Mouse (Mus musculus) testis, adult 2 months (tissue): Measurements from ENCODE around the gene Fam173b. TPM values are rescaled to one million over a fixed set of nuclear protein-coding genes. Genes with fewer than 3 reads are reported as not detected.

Source experiments
- H3K27ac ChIP-seq: fragments of 200-500 bp; 2 replicates; pipeline ENCODE4 v1.5.1; 2012; ENCODE audit warnings: low read depth, low read length; ENCODE audit not compliant: control insufficient read depth, insufficient read depth
- H3K27me3 ChIP-seq: fragments of 200-500 bp; 2 replicates; pipeline ENCODE4 v1.6.1; 2012; ENCODE audit warnings: mild to moderate bottlenecking, low read length, moderate library complexity; ENCODE audit not compliant: control insufficient read depth, insufficient read depth
- H3K36me3 ChIP-seq: fragments of 200-500 bp; 2 replicates; pipeline ENCODE4 v1.6.1; 2012; ENCODE audit warnings: mild to moderate bottlenecking, low read length; ENCODE audit not compliant: control insufficient read depth, insufficient read depth
- H3K4me1 ChIP-seq: fragments of 200-500 bp; 2 replicates; pipeline ENCODE4 v1.6.1; 2012; ENCODE audit warnings: low read length; ENCODE audit not compliant: control insufficient read depth, insufficient read depth
- H3K4me3 ChIP-seq: fragments of 200-500 bp; 2 replicates; pipeline ENCODE4 v1.5.1; 2012; ENCODE audit warnings: low read depth, mild to moderate bottlenecking, low read length, moderate library complexity, mixed read lengths; ENCODE audit not compliant: control insufficient read depth
- CTCF ChIP-seq: fragments of 200-500 bp; IDR thresholded peaks from 2 replicates; pipeline ENCODE4 v1.5.1; 2012; ENCODE audit warnings: low read depth, mild to moderate bottlenecking, inconsistent platforms, low read length, moderate library complexity; ENCODE audit not compliant: control insufficient read depth, insufficient read depth, insufficient replicate concordance
- POLR2A ChIP-seq: fragments of 200-500 bp; IDR thresholded peaks from 2 replicates; pipeline ENCODE4 v1.6.1; 2012; ENCODE audit warnings: low read depth, mild to moderate bottlenecking, inconsistent platforms, low read length, moderate library complexity; ENCODE audit not compliant: control insufficient read depth
- polyA plus RNA-seq: library from polyadenylated mRNA; depleted of rRNA; stranded (reverse); fragments of >200 nt; gene quantifications from 2 replicates; pipeline ENCODE4 v1.2.3, GENCODE M21; 2012

The Fam173b gene
- polyA plus RNA-seq, 1 experiment: 6.2 TPM

GRCm38 (mm10) chr15:31588989-31589640 lies 12.5 kb upstream of the Fam173b start:
- peaks cover 6% of the 10 kb centered on the region for H3K36me3 ChIP-seq
- no peaks in the 10 kb centered on the region for H3K27me3 ChIP-seq
- no peak overlapping the region for H3K27ac ChIP-seq
- no peaks in the 10 kb centered on the region for H3K4me1 ChIP-seq
- H3K4me3 ChIP-seq: no peak overlapping the region
- TF ChIP-seq CTCF (no peak), POLR2A (no peak)

GRCm38 (mm10) chr15:31590176-31590575 lies 11.5 kb upstream of the Fam173b start:
- H3K36me3 ChIP-seq: peaks cover 6% of the 10 kb centered on the region
- H3K27ac ChIP-seq: no peak overlapping the region
- TF ChIP-seq CTCF: no peak
- no peak for TF ChIP-seq POLR2A
- H3K27me3 ChIP-seq: no peaks in the 10 kb centered on the region
- no peak overlapping the region for H3K4me3 ChIP-seq
- no peaks in the 10 kb centered on the region for H3K4me1 ChIP-seq

GRCm38 (mm10) chr15:31592531-31592930 lies 9.1 kb upstream of the Fam173b start:
- Histone ChIP-seq H3K36me3 (peaks cover 7% of the 10 kb centered on the region), H3K27ac (no peak overlapping the region), H3K27me3 (no peaks in the 10 kb centered on the region), H3K4me3 (no peak overlapping the region), H3K4me1 (no peaks in the 10 kb centered on the region)
- no peak for TF ChIP-seq POLR2A
- TF ChIP-seq CTCF: no peak

- no peak overlapping the region for H3K27ac ChIP-seq
- H3K4me1 ChIP-seq: no peaks in the 10 kb centered on the region; the same call in 1 of the 2 replicates
- H3K36me3 ChIP-seq: peaks cover 7% of the 10 kb centered on the region
- no peaks in the 10 kb centered on the region for H3K27me3 ChIP-seq
- TF ChIP-seq POLR2A (no peak), CTCF (no peak)
- H3K4me3 ChIP-seq: no peak overlapping the region
Measured at GRCm38 (mm10) chr15:31594260-31594659, 7.4 kb upstream of the Fam173b start.

- Histone ChIP-seq H3K27ac (no peak overlapping the region), H3K27me3 (no peaks in the 10 kb centered on the region), H3K4me1 (peaks cover 5% of the 10 kb centered on the region), H3K36me3 (peaks cover 3% of the 10 kb centered on the region), H3K4me3 (no peak overlapping the region)
- no peak for TF ChIP-seq POLR2A
- no peak for TF ChIP-seq CTCF
Measured at GRCm38 (mm10) chr15:31595651-31596050, 6.0 kb upstream of the Fam173b start.

- H3K36me3 ChIP-seq: peaks cover 1% of the 10 kb centered on the region; the same call in 1 of the 2 replicates
Measured at GRCm38 (mm10) chr15:31599834-31600233, 1.8 kb upstream of the Fam173b start.

GRCm38 (mm10) chr15:31601279-31601645 lies 390 bp upstream of the Fam173b start:
- Histone ChIP-seq H3K4me3 (peak overlapping the region; percentile 96), H3K27ac (peak overlapping the region; percentile 95)

More at GRCm38 (mm10) chr15:31599834-31600233, 1.8 kb upstream of the Fam173b start:
- TF ChIP-seq POLR2A (no peak), CTCF (no peak)
- peaks cover 10% of the 10 kb centered on the region for H3K4me1 ChIP-seq
- H3K27ac ChIP-seq: no peak overlapping the region
- H3K4me3 ChIP-seq: 0 out of 2 replicates have a peak overlapping the region, but pooled peaks have one; percentile 13
- H3K27me3 ChIP-seq: no peaks in the 10 kb centered on the region

GRCm38 (mm10) chr15:31602426-31602825 lies 774 bp downstream of the Fam173b start:
- Histone ChIP-seq H3K27ac (no peak overlapping the region), H3K36me3 (no peaks in the 10 kb centered on the region), H3K4me3 (peak overlapping the region; percentile 72), H3K4me1 (peaks cover 10% of the 10 kb centered on the region), H3K27me3 (no peaks in the 10 kb centered on the region)
- TF ChIP-seq CTCF: peak; percentile 8; the same call in 1 of the 2 replicates
- TF ChIP-seq POLR2A: no peak

More at GRCm38 (mm10) chr15:31601279-31601645, 390 bp upstream of the Fam173b start:
- Histone ChIP-seq H3K36me3 (peaks cover 1% of the 10 kb centered on the region; the same call in 1 of the 2 replicates), H3K4me1 (peaks cover 10% of the 10 kb centered on the region), H3K27me3 (no peaks in the 10 kb centered on the region)
- TF ChIP-seq CTCF: 0 out of 2 replicates have a peak, but pooled peaks have one; percentile 11
- no peak for TF ChIP-seq POLR2A
